Mouse (Mus musculus): ENCODE data around the gene L3mbtl1.

DNA sequence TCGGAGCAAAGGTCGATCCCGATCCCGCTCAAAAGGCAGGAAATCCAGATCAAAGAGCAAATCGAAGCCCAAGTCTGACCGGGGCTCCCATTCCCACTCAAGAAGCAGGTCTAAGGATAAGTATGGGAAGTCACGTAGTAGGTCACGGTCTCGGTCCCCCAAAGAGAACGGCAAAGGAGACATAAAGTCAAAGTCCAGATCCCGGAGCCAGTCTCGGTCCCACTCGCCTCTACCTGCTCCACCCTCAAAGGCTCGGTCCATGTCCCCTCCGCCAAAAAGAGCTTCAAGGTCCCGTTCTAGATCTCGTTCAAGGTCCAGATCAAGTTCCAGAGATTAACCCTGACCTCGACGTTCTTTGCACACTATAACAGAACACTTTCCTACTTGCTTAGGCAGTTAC is 8.9 kb upstream of the L3mbtl1 start:
- TF ChIP-seq MYOD1 (IDR thresholded peaks at IDR 0.05; ENCODE audit: control insufficient read depth, insufficient read length, low read depth), result no peak
- TF ChIP-seq CTCF (IDR thresholded peaks at IDR 0.05; ENCODE audit: control insufficient read depth, insufficient read depth, insufficient read length), result no peak

All from C2C12 (cell line).